Mouse (Mus musculus) olfactory bulb, adult 2 months (tissue): ENCODE measurements around the gene Fut8.

Source experiments
- CTCF ChIP-seq: fragments of 200-500 bp; IDR thresholded peaks from 2 replicates; pipeline ENCODE4 v1.5.1; 2012; ENCODE audit warnings: low read depth, mild to moderate bottlenecking, low read length, moderate library complexity; ENCODE audit not compliant: insufficient read depth
- POLR2A ChIP-seq: fragments of 200-500 bp; IDR thresholded peaks from 2 replicates; pipeline ENCODE4 v1.6.1; 2012; ENCODE audit warnings: mild to moderate bottlenecking, low read depth, low read length, moderate library complexity; ENCODE audit not compliant: insufficient read depth

- no peak for TF ChIP-seq POLR2A
- no peak for TF ChIP-seq CTCF
Measured at GRCm38 (mm10) chr12:77235958-77236357, 2.0 kb upstream of the Fut8 start.
